Mouse (Mus musculus): ENCODE results near the gene Ryr2. TPM values are rescaled to one million over a fixed set of nuclear protein-coding genes. Genes with fewer than 3 reads are reported as not detected.
A peak's percentile ranks its signal among the peaks of the same experiment; 100 is the strongest.

Gene Ryr2
- total RNA-seq, 2 experiments from 2014 or later = 7.9 to 13.5 TPM

- DNase-seq = no peak
Observed at GRCm38 (mm10) chr13:12094569-12094968, 12.2 kb downstream of the Ryr2 start.

- DNase-seq = no peak
Observed at GRCm38 (mm10) chr13:12093146-12093545, 13.6 kb downstream of the Ryr2 start.

GRCm38 (mm10) chr13:12092379-12093107 lies 14.2 kb downstream of the Ryr2 start:
- DNase-seq = no peak

- no peak for DNase-seq
Observed at GRCm38 (mm10) chr13:12084112-12084475, 22.7 kb downstream of the Ryr2 start.

- DNase-seq = no peak
Observed at GRCm38 (mm10) chr13:12083443-12084111, 23.2 kb downstream of the Ryr2 start.

GRCm38 (mm10) chr13:12080590-12080989 lies 26.2 kb downstream of the Ryr2 start:
- DNase-seq = no peak

- DNase-seq = no peak
Observed at GRCm38 (mm10) chr13:12079536-12079935, 27.2 kb downstream of the Ryr2 start.

GRCm38 (mm10) chr13:12074897-12075296 lies 31.8 kb downstream of the Ryr2 start:
- DNase-seq = no peak

- no peak for DNase-seq
Observed at GRCm38 (mm10) chr13:12072571-12072970, 34.2 kb downstream of the Ryr2 start.

GRCm38 (mm10) chr13:12072112-12072511 lies 34.6 kb downstream of the Ryr2 start:
- DNase-seq = peak; percentile 37

- DNase-seq = peak; percentile 13
Observed at GRCm38 (mm10) chr13:12070157-12071129, 36.3 kb downstream of the Ryr2 start.

- no peak for DNase-seq
Observed at GRCm38 (mm10) chr13:12064576-12064975, 42.2 kb downstream of the Ryr2 start.

GRCm38 (mm10) chr13:12063561-12063960 lies 43.2 kb downstream of the Ryr2 start:
- no peak for DNase-seq

GRCm38 (mm10) chr13:12057357-12057771 lies 49.4 kb downstream of the Ryr2 start:
- DNase-seq = peak; percentile 31

GRCm38 (mm10) chr13:12055913-12056312 lies 50.8 kb downstream of the Ryr2 start:
- DNase-seq = no peak

- DNase-seq = no peak
Observed at GRCm38 (mm10) chr13:12053910-12054309, 52.8 kb downstream of the Ryr2 start.

GRCm38 (mm10) chr13:12050809-12051208 lies 55.9 kb downstream of the Ryr2 start:
- DNase-seq = no peak

GRCm38 (mm10) chr13:12047059-12047458 lies 59.7 kb downstream of the Ryr2 start:
- no peak for DNase-seq

GRCm38 (mm10) chr13:12044751-12045150 lies 62.0 kb downstream of the Ryr2 start:
- no peak for DNase-seq

- DNase-seq = no peak
Observed at GRCm38 (mm10) chr13:12042891-12043491, 63.8 kb downstream of the Ryr2 start.

GRCm38 (mm10) chr13:12039967-12040366 lies 66.8 kb downstream of the Ryr2 start:
- no peak for DNase-seq

- DNase-seq = peak; percentile 32
Observed at GRCm38 (mm10) chr13:12038676-12039075, 68.1 kb downstream of the Ryr2 start.

Data from adrenal gland, postnatal 10 days (tissue).